Mouse (Mus musculus) embryonic facial prominence, embryonic 13.5 days (tissue): Measurements from ENCODE around the gene Myo1b. TPM values are rescaled to one million over a fixed set of nuclear protein-coding genes. Genes with fewer than 3 reads are reported as not detected.
A peak's percentile ranks its signal among the peaks of the same experiment; 100 is the strongest.

Source experiments
- ATAC-seq: fragments of 200-750 bp; cut with Nextera tagmentation; 2 replicates; pipeline ENCODE4 v1.8.0; 2017; ENCODE audit warnings: low read depth; ENCODE audit not compliant: insufficient number of reproducible peaks, insufficient read depth, low FRiP score, low TSS enrichment
- H3K27ac ChIP-seq: fragments of 300-500 bp; sonication (generic); 2 replicates; pipeline ENCODE4 v1.5.1; 2015; ENCODE audit warnings: moderate library complexity, mild to moderate bottlenecking, inconsistent platforms
- H3K27me3 ChIP-seq: fragments of 300-500 bp; sonication (generic); 2 replicates; pipeline ENCODE4 v1.6.1; 2015; ENCODE audit warnings: mild to moderate bottlenecking, inconsistent platforms
- H3K36me3 ChIP-seq: fragments of 300-500 bp; sonication (generic); 2 replicates; pipeline ENCODE4 v1.6.1; 2015; ENCODE audit warnings: mild to moderate bottlenecking, inconsistent platforms
- H3K4me1 ChIP-seq: fragments of 300-500 bp; sonication (generic); 2 replicates; pipeline ENCODE4 v1.6.1; 2015; ENCODE audit warnings: inconsistent platforms
- H3K4me2 ChIP-seq: fragments of 300-500 bp; sonication (generic); 2 replicates; pipeline ENCODE4 v1.6.1; 2015; ENCODE audit warnings: moderate library complexity, mild to moderate bottlenecking, inconsistent platforms
- H3K4me3 ChIP-seq: fragments of 300-500 bp; sonication (generic); 2 replicates; pipeline ENCODE4 v1.5.1; 2015; ENCODE audit warnings: mild to moderate bottlenecking, inconsistent platforms
- H3K9ac ChIP-seq: fragments of 300-500 bp; sonication (generic); 2 replicates; pipeline ENCODE4 v1.6.1; 2015; ENCODE audit warnings: mild to moderate bottlenecking, inconsistent platforms
- H3K9me3 ChIP-seq: fragments of 300-500 bp; sonication (generic); 2 replicates; pipeline ENCODE4 v1.6.1; 2016; ENCODE audit warnings: inconsistent platforms
- WGBS: fragments of 180-500 bp; shearing (Covaris S2); methylation state at CpG from one replicate; pipeline ENCODE4 v1.1.7; 2015; ENCODE audit warnings: mixed read lengths; 5-methylcytosine and 5-hydroxymethylcytosine counted together
- polyA plus RNA-seq: library from polyadenylated mRNA; unstranded; fragments of >200 nt; fragmentation: Nextera tagmentation; extraction: Ambion mirVana; gene quantifications from 2 replicates; pipeline ENCODE4 v1.2.1, GENCODE M21; 2015

The Myo1b gene
- polyA plus RNA-seq, 1 experiment from 2014 or later, result 96.1 TPM

- 57% methylated on average over 11 of the region's 11 CpGs for WGBS
- peak overlapping the region; percentile 39 for H3K4me2 ChIP-seq
- peak overlapping the region; percentile 82 for H3K27ac ChIP-seq
- H3K4me1 ChIP-seq, result peaks cover 52% of the 10 kb centered on the region
- peak; percentile 63; the same call in 1 of the 2 replicates for ATAC-seq
- H3K4me3 ChIP-seq, result no peak overlapping the region
- no peaks in the 10 kb centered on the region for H3K9me3 ChIP-seq
- H3K9ac ChIP-seq, result no peak overlapping the region
- H3K36me3 ChIP-seq, result peaks cover 12% of the 10 kb centered on the region
- H3K27me3 ChIP-seq, result no peaks in the 10 kb centered on the region
Measured at GRCm38 (mm10) chr1:51837845-51838623, 77.8 kb downstream of the Myo1b start.

DNA sequence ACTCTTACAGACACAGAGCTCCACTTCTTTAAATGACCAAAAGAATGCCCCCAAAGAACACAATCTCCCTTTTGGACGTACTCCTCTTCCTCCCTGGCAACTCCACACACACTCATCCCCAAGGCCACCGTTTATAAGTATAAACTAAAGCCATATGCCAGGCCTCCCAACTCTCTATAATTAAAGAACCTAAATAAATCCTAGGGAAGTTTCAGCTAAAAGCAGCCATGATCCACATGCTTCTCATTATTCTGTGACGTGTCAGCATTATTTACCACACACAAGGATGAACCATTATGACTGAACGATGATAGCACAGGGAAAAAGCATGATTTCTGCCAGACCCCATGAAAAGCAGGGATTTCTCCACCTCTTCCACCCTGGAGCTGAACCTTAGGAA, 78.6 kb downstream of the Myo1b start:
- no peak overlapping the region for H3K4me3 ChIP-seq
- peak overlapping the region; percentile 82 for H3K27ac ChIP-seq
- H3K4me1 ChIP-seq, result peaks cover 52% of the 10 kb centered on the region
- ATAC-seq, result 0 out of 2 replicates have a peak, but pooled peaks have one; percentile 10
- peak overlapping the region; percentile 39 for H3K4me2 ChIP-seq
- 22% methylated on average over 4 of the region's 4 CpGs for WGBS
- H3K9ac ChIP-seq, result no peak overlapping the region
- peaks cover 19% of the 10 kb centered on the region for H3K36me3 ChIP-seq
- no peaks in the 10 kb centered on the region for H3K9me3 ChIP-seq
- H3K27me3 ChIP-seq, result no peaks in the 10 kb centered on the region

GRCm38 (mm10) chr1:51835795-51836194, 80.1 kb downstream of the Myo1b start:
- 62% methylated on average over 8 of the region's 8 CpGs for WGBS
- Histone ChIP-seq H3K27ac (no peak overlapping the region), H3K27me3 (no peaks in the 10 kb centered on the region), H3K4me2 (no peak overlapping the region), H3K9ac (no peak overlapping the region), H3K4me1 (peaks cover 43% of the 10 kb centered on the region), H3K9me3 (no peaks in the 10 kb centered on the region), H3K36me3 (peaks cover 19% of the 10 kb centered on the region), H3K4me3 (no peak overlapping the region)
- no peak for ATAC-seq

DNA sequence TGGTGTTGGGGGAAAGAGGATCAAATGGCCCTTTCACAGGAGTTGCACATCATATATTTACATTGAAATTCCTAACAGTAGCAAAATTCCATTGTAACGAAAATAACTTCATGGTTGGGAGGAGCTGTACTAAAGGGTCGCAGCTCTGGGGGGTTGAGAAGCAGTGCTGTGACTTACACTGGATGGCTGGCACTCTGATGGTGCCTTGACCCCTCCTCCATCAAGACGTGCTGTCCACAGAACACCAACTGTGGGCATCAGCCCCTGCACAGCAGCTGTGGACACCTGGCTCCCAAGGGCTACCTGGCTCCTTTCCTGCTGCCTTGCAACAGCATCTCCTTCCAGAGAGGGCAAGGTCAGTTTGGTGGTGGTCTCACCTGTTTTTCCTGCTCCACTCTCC, 81.8 kb downstream of the Myo1b start:
- WGBS, result 72% methylated on average over 3 of the region's 3 CpGs
- H3K27ac ChIP-seq, result no peak overlapping the region
- ATAC-seq, result no peak
- H3K4me2 ChIP-seq, result no peak overlapping the region
- H3K27me3 ChIP-seq, result no peaks in the 10 kb centered on the region
- H3K4me3 ChIP-seq, result no peak overlapping the region
- H3K36me3 ChIP-seq, result peaks cover 19% of the 10 kb centered on the region
- H3K9ac ChIP-seq, result no peak overlapping the region
- peaks cover 38% of the 10 kb centered on the region for H3K4me1 ChIP-seq
- H3K9me3 ChIP-seq, result no peaks in the 10 kb centered on the region

GRCm38 (mm10) chr1:51829353-51829752, 86.5 kb downstream of the Myo1b start:
- H3K4me1 ChIP-seq, result no peaks in the 10 kb centered on the region; the same call in none of the 2 replicates
- H3K27me3 ChIP-seq, result no peaks in the 10 kb centered on the region
- no peak overlapping the region for H3K27ac ChIP-seq
- 91% methylated on average over 9 of the region's 9 CpGs for WGBS
- H3K4me3 ChIP-seq, result no peak overlapping the region
- H3K9ac ChIP-seq, result no peak overlapping the region
- no peak for ATAC-seq
- H3K4me2 ChIP-seq, result no peak overlapping the region
- no peaks in the 10 kb centered on the region for H3K9me3 ChIP-seq
- peaks cover 19% of the 10 kb centered on the region for H3K36me3 ChIP-seq

DNA sequence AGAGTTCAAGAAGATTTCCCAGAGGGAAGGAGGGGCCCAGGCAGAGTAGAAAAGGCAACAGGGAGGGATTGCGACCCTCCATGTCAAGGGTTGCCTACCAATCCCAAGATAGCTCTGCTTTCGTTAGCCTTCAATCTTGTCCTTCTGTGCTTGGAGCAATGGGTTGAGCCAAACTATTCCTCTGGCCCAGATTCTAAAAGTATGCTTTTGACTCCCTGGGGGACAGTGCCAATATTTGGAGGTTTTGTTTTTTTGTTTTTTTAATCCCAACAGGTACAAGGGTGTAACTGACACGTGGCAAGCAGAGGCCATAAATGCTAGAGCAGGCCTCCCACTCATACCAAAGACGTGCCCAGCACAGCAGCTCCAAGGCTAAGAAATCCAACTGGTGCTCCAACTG, 93.3 kb downstream of the Myo1b start:
- peaks cover 8% of the 10 kb centered on the region; the same call in 1 of the 2 replicates for H3K36me3 ChIP-seq
- H3K4me2 ChIP-seq, result peak overlapping the region; percentile 24
- 78% methylated on average over 4 of the region's 4 CpGs for WGBS
- peaks cover 21% of the 10 kb centered on the region for H3K4me1 ChIP-seq
- no peaks in the 10 kb centered on the region for H3K9me3 ChIP-seq
- H3K27me3 ChIP-seq, result no peaks in the 10 kb centered on the region
- no peak for ATAC-seq
- H3K9ac ChIP-seq, result no peak overlapping the region
- peak overlapping the region; percentile 93 for H3K27ac ChIP-seq
- no peak overlapping the region for H3K4me3 ChIP-seq

GRCm38 (mm10) chr1:51821701-51822495, 94.0 kb downstream of the Myo1b start:
- Histone ChIP-seq H3K27me3 (no peaks in the 10 kb centered on the region), H3K9me3 (no peaks in the 10 kb centered on the region), H3K4me2 (peak overlapping the region; percentile 24), H3K4me3 (no peak overlapping the region), H3K9ac (no peak overlapping the region), H3K4me1 (peaks cover 21% of the 10 kb centered on the region), H3K36me3 (peaks cover 12% of the 10 kb centered on the region; the same call in 1 of the 2 replicates), H3K27ac (peak overlapping the region; percentile 93)
- WGBS, result 40% methylated on average over 13 of the region's 13 CpGs
- ATAC-seq, result no peak

DNA sequence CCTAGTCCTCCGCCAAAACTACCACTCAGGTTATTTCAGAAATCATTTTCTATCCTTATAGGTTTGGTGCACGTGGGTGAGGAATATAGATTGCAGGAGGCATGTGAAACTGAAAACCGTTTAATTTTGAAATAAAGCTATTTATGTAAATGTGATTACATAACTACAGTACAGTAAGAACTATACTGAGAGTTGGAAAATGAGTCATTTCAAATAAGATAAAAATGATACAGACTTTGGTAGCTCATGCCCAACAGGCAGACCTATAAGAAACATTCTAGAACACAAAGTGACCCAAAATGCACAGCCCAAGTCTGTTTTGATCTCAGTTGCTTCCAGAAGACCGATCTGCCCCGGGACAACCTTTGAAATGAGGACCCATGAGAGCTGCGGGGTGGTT, 95.4 kb downstream of the Myo1b start:
- ATAC-seq, result no peak
- Histone ChIP-seq H3K27me3 (no peaks in the 10 kb centered on the region), H3K4me2 (no peak overlapping the region), H3K27ac (0 out of 2 replicates have a peak overlapping the region, but pooled peaks have one; percentile 93), H3K4me1 (peaks cover 21% of the 10 kb centered on the region), H3K9me3 (no peaks in the 10 kb centered on the region), H3K4me3 (no peak overlapping the region), H3K36me3 (peaks cover 21% of the 10 kb centered on the region; the same call in 1 of the 2 replicates), H3K9ac (no peak overlapping the region)
- WGBS, result 86% methylated on average over 6 of the region's 6 CpGs

- no peak for ATAC-seq
- WGBS, result 74% methylated on average over 7 of the region's 7 CpGs
- H3K36me3 ChIP-seq, result peaks cover 22% of the 10 kb centered on the region; the same call in 1 of the 2 replicates
- no peaks in the 10 kb centered on the region for H3K27me3 ChIP-seq
- H3K4me1 ChIP-seq, result peaks cover 21% of the 10 kb centered on the region
- H3K9ac ChIP-seq, result no peak overlapping the region
- H3K4me3 ChIP-seq, result no peak overlapping the region
- no peak overlapping the region for H3K4me2 ChIP-seq
- no peak overlapping the region for H3K27ac ChIP-seq
- no peaks in the 10 kb centered on the region for H3K9me3 ChIP-seq
Measured at GRCm38 (mm10) chr1:51820013-51820441, 95.8 kb downstream of the Myo1b start.

GRCm38 (mm10) chr1:51815636-51816035, 100.2 kb downstream of the Myo1b start:
- Histone ChIP-seq H3K27ac (no peak overlapping the region), H3K4me2 (no peak overlapping the region), H3K36me3 (peaks cover 35% of the 10 kb centered on the region), H3K4me1 (peaks cover 5% of the 10 kb centered on the region), H3K27me3 (no peaks in the 10 kb centered on the region), H3K4me3 (no peak overlapping the region), H3K9ac (no peak overlapping the region), H3K9me3 (no peaks in the 10 kb centered on the region)
- WGBS, result 64% methylated on average over 1 of the region's 1 CpGs
- no peak for ATAC-seq

GRCm38 (mm10) chr1:51814854-51815630, 100.8 kb downstream of the Myo1b start:
- Histone ChIP-seq H3K4me2 (no peak overlapping the region), H3K27ac (no peak overlapping the region), H3K9ac (no peak overlapping the region), H3K4me3 (no peak overlapping the region), H3K9me3 (no peaks in the 10 kb centered on the region), H3K27me3 (no peaks in the 10 kb centered on the region), H3K4me1 (peaks cover 1% of the 10 kb centered on the region; the same call in 1 of the 2 replicates), H3K36me3 (peaks cover 35% of the 10 kb centered on the region)
- no peak for ATAC-seq
- WGBS, result 90% methylated on average over 5 of the region's 5 CpGs
